Mouse (Mus musculus) brain, embryonic 14.5 days (tissue): Measurements from ENCODE around the gene Arpc1b. TPM values are rescaled to one million over a fixed set of nuclear protein-coding genes. Genes with fewer than 3 reads are reported as not detected.
"Not testable (repeated sequence)": the region's sequence is repeated elsewhere in the genome, so short reads cannot be mapped to it uniquely, and the experiment has no call there.

ENCODE experiments used
- DNase-seq: peaks from one replicate; pipeline ENCODE4 v3.0.0-alpha.2; 2011; ENCODE audit warnings: low read depth
- CTCF ChIP-seq: fragments of 200-500 bp; IDR thresholded peaks from 2 replicates; pipeline ENCODE4 v1.5.1; 2012; ENCODE audit warnings: inconsistent platforms, mild to moderate bottlenecking, moderate library complexity, borderline replicate concordance; ENCODE audit not compliant: insufficient read depth, insufficient read length; ENCODE audit errors: extremely low read depth
- POLR2A ChIP-seq: fragments of 200-500 bp; IDR thresholded peaks from 2 replicates; pipeline ENCODE4 v1.6.1; 2012; ENCODE audit warnings: mild to moderate bottlenecking, inconsistent platforms, borderline replicate concordance; ENCODE audit not compliant: poor library complexity, insufficient read depth, insufficient read length, severe bottlenecking; ENCODE audit errors: extremely low read depth
- polyA plus RNA-seq: library from polyadenylated mRNA; depleted of rRNA; stranded (reverse); fragments of >200 nt; gene quantifications from 2 replicates; pipeline ENCODE4 v1.2.3, GENCODE M21; 2012

Gene Arpc1b
- polyA plus RNA-seq, 1 experiment: 67.2 TPM

GRCm38 (mm10) chr5:145098340-145098821 lies 15.6 kb upstream of the Arpc1b start:
- no peak for TF ChIP-seq CTCF
- no peak for TF ChIP-seq POLR2A
- DNase-seq: no peak

GRCm38 (mm10) chr5:145100960-145101359 lies 13.1 kb upstream of the Arpc1b start:
- DNase-seq: no peak
- TF ChIP-seq CTCF (no peak), POLR2A (no peak)

- not testable (repeated sequence) for DNase-seq
Measured at GRCm38 (mm10) chr5:145101451-145101850, 12.6 kb upstream of the Arpc1b start.

GRCm38 (mm10) chr5:145102706-145103105 lies 11.3 kb upstream of the Arpc1b start:
- no peak for DNase-seq
- no peak for TF ChIP-seq POLR2A
- no peak for TF ChIP-seq CTCF

- TF ChIP-seq CTCF (no peak), POLR2A (no peak)
Measured at GRCm38 (mm10) chr5:145104328-145104727, 9.7 kb upstream of the Arpc1b start.

GRCm38 (mm10) chr5:145105694-145106275 lies 8.2 kb upstream of the Arpc1b start:
- DNase-seq: no peak
- TF ChIP-seq POLR2A: no peak
- no peak for TF ChIP-seq CTCF

More at GRCm38 (mm10) chr5:145104328-145104727, 9.7 kb upstream of the Arpc1b start:
- peak; percentile 3 for DNase-seq

- DNase-seq: no peak
- TF ChIP-seq CTCF: no peak
- no peak for TF ChIP-seq POLR2A
Measured at GRCm38 (mm10) chr5:145110401-145110800, 3.6 kb upstream of the Arpc1b start.

GRCm38 (mm10) chr5:145112566-145112965 lies 1.4 kb upstream of the Arpc1b start:
- no peak for TF ChIP-seq POLR2A

GRCm38 (mm10) chr5:145113416-145113815 lies 599 bp upstream of the Arpc1b start:
- TF ChIP-seq POLR2A (no peak), CTCF (no peak)
- DNase-seq: no peak

More at GRCm38 (mm10) chr5:145112566-145112965, 1.4 kb upstream of the Arpc1b start:
- no peak for DNase-seq

- no peak for TF ChIP-seq POLR2A
- TF ChIP-seq CTCF: no peak
- DNase-seq: peak; percentile 29
Measured at GRCm38 (mm10) chr5:145114606-145115473, 825 bp downstream of the Arpc1b start.

GRCm38 (mm10) chr5:145115736-145116135 lies 1.7 kb downstream of the Arpc1b start:
- DNase-seq: no peak
- no peak for TF ChIP-seq POLR2A
- TF ChIP-seq CTCF: no peak

GRCm38 (mm10) chr5:145116316-145116715 lies 2.3 kb downstream of the Arpc1b start:
- peak; percentile 13 for DNase-seq
- TF ChIP-seq POLR2A: no peak
- no peak for TF ChIP-seq CTCF
